Mouse (Mus musculus): ENCODE measurements around the gene Ptprb.

DNA sequence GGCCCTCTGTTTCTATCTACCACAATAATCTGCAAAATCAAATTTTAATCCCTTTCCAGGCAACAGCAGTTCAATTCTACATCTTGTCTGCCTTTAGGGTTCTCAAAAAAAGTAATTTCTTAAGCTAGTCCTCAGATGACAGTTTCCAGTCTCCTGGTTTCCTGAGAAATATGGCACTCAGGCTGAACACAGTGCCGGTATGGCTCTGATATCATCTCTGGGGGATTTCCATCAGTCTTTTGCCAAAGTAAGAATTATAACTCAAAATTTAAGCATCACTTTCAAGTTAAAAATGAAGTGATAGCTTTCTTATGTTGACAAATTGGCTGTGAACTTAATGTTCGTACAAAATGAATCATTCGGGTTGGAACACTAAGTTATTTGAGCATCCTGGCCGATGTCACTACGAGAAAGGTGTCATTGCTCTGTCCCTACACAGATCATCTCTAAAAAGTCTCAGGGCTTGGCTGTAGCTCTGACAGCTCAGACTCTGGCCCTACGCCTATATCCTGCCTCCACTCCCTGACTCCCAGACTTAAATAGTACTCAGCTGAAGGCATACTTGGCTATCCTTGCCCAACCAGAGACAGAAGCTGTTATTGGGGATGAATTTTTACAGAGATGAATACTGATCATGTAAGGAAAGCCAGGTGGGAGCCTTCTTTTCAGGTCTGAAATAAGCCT is 127.6 kb downstream of the Ptprb start:
- TF ChIP-seq POLR2A (IDR thresholded peaks at IDR 0.05; ENCODE audit: extremely low read depth, insufficient read depth, low read length) (no peak), CTCF (IDR thresholded peaks at IDR 0.05; ENCODE audit: extremely low read depth, insufficient read depth, low read length) (no peak)
